Mouse (Mus musculus): ENCODE results near the gene Retnlg.
"Not testable (repeated sequence)": the region's sequence is repeated elsewhere in the genome, so short reads cannot be mapped to it uniquely, and the experiment has no call there.

The Retnlg gene

GRCm38 (mm10) chr16:48872321-48872720 is at the start of gene Retnlg:
Gene Retnlg (plus strand): TSS chr16:48872621.
- DNase-seq (ENCODE audit: low spot score in 2 of 2): no peak

DNA sequence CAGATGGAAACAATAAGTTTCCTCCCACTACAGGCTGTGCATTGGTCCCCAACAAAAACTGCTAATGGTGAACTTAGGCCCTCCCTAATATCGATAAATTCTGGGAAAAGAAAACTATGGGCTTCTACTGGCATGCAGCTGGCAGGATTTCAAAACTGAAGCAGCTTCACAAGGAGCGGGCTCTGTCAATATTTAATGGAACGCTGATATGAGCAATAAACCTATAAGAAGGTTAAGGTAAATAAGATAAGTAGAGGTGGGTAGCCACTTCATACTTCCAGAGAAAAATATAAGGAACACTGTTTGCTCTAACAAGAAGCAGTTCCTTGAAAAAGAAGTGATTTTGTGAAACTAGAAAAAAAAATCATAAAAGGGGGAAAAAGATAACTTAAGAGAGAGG is 45.9 kb upstream of the Retnlg start:
- no peak for DNase-seq (ENCODE audit: low spot score in 2 of 2)

DNA sequence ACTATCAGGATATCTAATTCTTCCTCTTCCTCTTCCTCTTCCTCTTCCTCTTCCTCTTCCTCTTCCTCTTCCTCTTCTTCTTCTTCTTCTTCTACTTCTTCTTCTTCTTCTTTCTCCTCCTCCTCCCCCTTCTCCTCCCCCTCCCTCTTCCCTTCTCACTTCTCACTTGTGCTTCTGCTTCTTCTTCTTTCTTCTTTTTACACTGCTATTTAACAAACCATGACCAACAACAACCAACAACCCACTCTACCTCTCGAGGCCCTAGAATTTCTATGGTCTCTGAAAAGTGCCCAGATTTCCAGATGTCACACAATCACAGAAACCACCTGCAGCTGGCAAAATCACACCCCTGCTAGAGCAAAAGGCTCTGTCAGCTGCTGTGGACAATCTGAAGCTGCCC is 44.8 kb upstream of the Retnlg start:
- DNase-seq (ENCODE audit: low spot score in 2 of 2): no peak

DNA sequence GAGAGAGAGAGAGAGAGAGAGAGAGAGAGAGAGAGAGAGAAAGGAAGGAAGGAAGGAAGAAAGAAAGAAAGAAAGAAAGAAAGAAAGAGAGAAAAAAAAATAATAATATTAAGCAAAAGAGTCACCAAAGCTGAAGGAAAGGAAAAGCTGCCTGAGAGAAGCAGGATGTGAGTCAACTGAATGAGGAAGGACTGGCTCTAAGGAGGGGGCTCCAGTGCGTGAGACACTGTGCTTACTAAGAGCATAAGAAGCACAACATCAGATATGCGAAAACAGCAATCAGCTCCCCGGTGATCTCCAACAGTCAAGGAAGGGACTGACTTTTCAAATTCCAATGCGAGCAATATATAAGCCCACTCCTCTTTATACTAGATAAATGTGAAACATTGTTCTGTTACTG is 43.4 kb upstream of the Retnlg start:
- DNase-seq (ENCODE audit: low spot score in 2 of 2): no peak

- no peak for DNase-seq (ENCODE audit: low spot score in 2 of 2)
Observed at GRCm38 (mm10) chr16:48832055-48832454, 40.4 kb upstream of the Retnlg start.

GRCm38 (mm10) chr16:48833626-48834025 is 38.8 kb upstream of the Retnlg start:
- not testable (repeated sequence) for DNase-seq (ENCODE audit: low spot score in 2 of 2)

GRCm38 (mm10) chr16:48842266-48842665 is 30.2 kb upstream of the Retnlg start, which contains the start of gene Retnla:
Gene Retnla (plus strand): TSS chr16:48842551.
- no peak for DNase-seq (ENCODE audit: low spot score in 2 of 2)

DNA sequence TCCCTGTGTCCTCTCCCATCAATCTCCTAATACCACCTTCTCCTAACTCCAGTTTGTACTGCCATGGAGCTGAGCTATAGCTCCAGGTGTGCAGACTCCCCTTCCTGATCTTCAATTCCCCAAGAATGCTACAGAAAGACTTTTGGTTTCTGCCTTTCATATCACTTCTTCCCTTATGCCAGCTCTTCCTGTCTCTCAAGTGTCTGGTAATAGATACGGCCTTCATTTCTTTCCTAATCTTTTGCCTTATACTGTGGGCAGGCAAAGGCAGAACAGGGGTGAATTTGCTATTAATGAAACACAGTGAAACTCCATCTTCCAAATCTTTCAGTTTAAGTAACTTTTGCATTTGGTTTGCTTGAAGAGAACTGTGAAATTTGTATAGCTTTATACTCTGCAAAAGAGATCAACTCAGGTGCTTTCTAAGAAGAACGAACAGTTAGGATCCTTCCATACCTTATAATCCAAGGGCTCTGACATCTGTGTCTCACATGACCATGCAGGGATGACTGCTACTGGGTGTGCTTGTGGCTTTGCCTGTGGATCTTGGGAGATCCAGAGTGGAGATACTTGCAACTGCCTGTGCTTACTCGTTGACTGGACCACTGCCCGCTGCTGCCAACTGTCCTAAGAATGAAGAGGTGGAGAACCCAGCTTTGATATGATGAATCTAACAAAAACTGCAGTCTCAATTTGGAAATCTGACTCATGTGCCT is 28.6 kb upstream of the Retnlg start:
- DNase-seq (ENCODE audit: low spot score in 2 of 2): no peak

- not testable (repeated sequence) for DNase-seq (ENCODE audit: low spot score in 2 of 2)
Observed at GRCm38 (mm10) chr16:48865004-48865403, 7.4 kb upstream of the Retnlg start.

DNA sequence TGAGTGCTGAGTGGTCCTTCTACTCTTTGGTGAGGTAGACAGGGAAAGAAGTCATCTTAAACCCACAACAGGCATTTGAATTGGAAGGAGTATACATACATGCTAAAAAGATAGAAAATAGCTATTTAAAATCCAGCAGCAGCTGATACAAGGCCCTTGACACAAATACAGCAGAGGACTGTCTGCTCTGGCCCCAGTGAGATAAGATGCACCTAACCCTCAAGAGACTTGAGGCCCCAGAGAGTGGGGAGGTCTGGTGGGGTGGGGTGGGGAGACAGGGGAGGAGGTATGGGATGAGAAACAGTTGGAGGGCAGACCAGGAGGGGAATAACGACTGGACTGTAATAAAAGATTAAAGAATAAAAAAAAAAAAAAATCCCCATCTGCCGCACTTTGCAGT is 4.7 kb upstream of the Retnlg start:
- DNase-seq (ENCODE audit: low spot score in 2 of 2): no peak

GRCm38 (mm10) chr16:48868663-48869062 is 3.8 kb upstream of the Retnlg start:
- no peak for DNase-seq (ENCODE audit: low spot score in 2 of 2)

- DNase-seq (ENCODE audit: low spot score in 2 of 2): no peak
Observed at GRCm38 (mm10) chr16:48869671-48870070, 2.8 kb upstream of the Retnlg start.

GRCm38 (mm10) chr16:48871754-48872153 is 667 bp upstream of the Retnlg start:
- no peak for DNase-seq (ENCODE audit: low spot score in 2 of 2)

DNA sequence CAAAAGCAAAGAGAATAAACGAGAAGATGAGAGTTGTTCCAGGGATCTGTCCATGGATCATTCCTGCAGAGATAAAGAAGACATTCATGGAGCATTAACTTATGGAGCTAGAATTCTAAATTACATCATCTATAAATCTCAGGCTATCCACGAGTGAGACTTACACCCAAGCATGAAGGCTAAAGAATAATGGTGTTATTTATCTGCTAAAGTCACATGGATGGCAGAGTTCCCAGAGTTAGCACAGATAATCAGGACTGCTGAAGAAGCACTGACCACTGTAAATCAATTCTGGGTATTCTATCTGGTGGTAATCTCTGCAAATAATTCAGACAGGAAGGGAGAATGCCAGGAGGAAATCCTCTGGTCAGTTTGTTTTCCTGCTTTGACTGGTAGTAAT is 18.3 kb downstream of the Retnlg start:
- no peak for DNase-seq (ENCODE audit: low spot score in 2 of 2)

- no peak for DNase-seq (ENCODE audit: low spot score in 2 of 2)
Observed at GRCm38 (mm10) chr16:48899868-48900267, 27.4 kb downstream of the Retnlg start.

GRCm38 (mm10) chr16:48911184-48911583 is 38.8 kb downstream of the Retnlg start:
- no peak for DNase-seq (ENCODE audit: low spot score in 2 of 2)

DNA sequence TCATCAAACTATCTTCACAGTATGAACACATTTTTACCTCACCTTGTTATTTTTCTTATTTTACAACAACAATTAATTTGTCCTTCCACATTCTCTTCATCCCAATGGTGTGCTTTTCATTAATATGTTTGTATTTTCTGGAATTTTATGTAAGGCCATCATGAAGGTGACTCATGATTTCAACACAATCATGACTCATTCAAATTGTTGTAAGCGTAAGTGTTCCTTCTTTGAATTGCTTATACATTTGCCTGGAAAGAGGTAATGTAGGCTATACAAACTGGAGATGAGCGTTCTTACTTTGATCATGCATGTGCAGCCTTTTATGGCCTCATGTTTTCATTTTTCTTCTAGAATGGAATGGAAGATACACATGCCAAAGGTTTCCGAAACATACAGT is 40.8 kb downstream of the Retnlg start:
- no peak for DNase-seq (ENCODE audit: low spot score in 2 of 2)

GRCm38 (mm10) chr16:48923724-48924123 is 51.3 kb downstream of the Retnlg start:
- no peak for DNase-seq (ENCODE audit: low spot score in 2 of 2)
